Mouse (Mus musculus) lung, adult 2 months (tissue): Measurements from ENCODE around the gene Gm6657.

Experiments used
- CTCF ChIP-seq: fragments of 200-500 bp; IDR thresholded peaks from 2 replicates; pipeline ENCODE4 v1.5.1; 2011; ENCODE audit warnings: mild to moderate bottlenecking, low read length, control low read depth; ENCODE audit not compliant: insufficient read depth
- POLR2A ChIP-seq: fragments of 200-500 bp; IDR thresholded peaks from 2 replicates; pipeline ENCODE4 v1.6.1; 2011; ENCODE audit warnings: low read depth, mild to moderate bottlenecking, control low read depth, low read length, borderline replicate concordance; ENCODE audit errors: extremely low read depth

- TF ChIP-seq CTCF (no peak), POLR2A (no peak)
These were observed 23.9 kb upstream of the Gm6657 start for GRCm38 (mm10) chr12:78170178-78170577.
